Mouse (Mus musculus) limb, embryonic 10.5 days (tissue): Measurements from ENCODE around the gene Prrg2. TPM values are rescaled to one million over a fixed set of nuclear protein-coding genes. Genes with fewer than 3 reads are reported as not detected.
"Not testable (repeated sequence)": the region's sequence is repeated elsewhere in the genome, so short reads cannot be mapped to it uniquely, and the experiment has no call there.

Experiments
- DNase-seq: peaks from one replicate; pipeline ENCODE4 v3.0.0-alpha.2; 2017; ENCODE audit warnings: low spot score
- H3K27ac ChIP-seq: fragments of 300-500 bp; sonication (generic); 2 replicates; pipeline ENCODE4 v1.5.1; 2016; ENCODE audit warnings: mild to moderate bottlenecking
- H3K27me3 ChIP-seq: fragments of 300-500 bp; sonication (generic); 2 replicates; pipeline ENCODE4 v1.6.1; 2016; ENCODE audit warnings: low read depth, mild to moderate bottlenecking; ENCODE audit not compliant: poor library complexity, severe bottlenecking
- H3K36me3 ChIP-seq: fragments of 300-500 bp; sonication (generic); 2 replicates; pipeline ENCODE4 v1.6.1; 2016; ENCODE audit warnings: mild to moderate bottlenecking, moderate library complexity
- H3K4me1 ChIP-seq: fragments of 300-500 bp; sonication (generic); 2 replicates; pipeline ENCODE4 v1.6.1; 2016
- H3K4me3 ChIP-seq: fragments of 300-500 bp; sonication (generic); 2 replicates; pipeline ENCODE4 v1.5.1; 2016; ENCODE audit warnings: mild to moderate bottlenecking, moderate library complexity
- H3K9me3 ChIP-seq: fragments of 300-500 bp; sonication (generic); replicated peaks from 2 replicates; pipeline ENCODE4 v1.6.1; 2016; ENCODE audit warnings: mild to moderate bottlenecking
- WGBS: fragments of 180-500 bp; shearing (Covaris S2); methylation state at CpG from one replicate; pipeline ENCODE4 v1.1.7; 2016; 5-methylcytosine and 5-hydroxymethylcytosine counted together
- polyA plus RNA-seq: library from polyadenylated mRNA; unstranded; fragments of >200 nt; fragmentation: Nextera tagmentation; extraction: Ambion mirVana; gene quantifications from 2 replicates; pipeline ENCODE4 v1.2.1, GENCODE M21; 2016

The Prrg2 gene
- polyA plus RNA-seq, 1 experiment from 2014 or later = 24.8 TPM

GRCm38 (mm10) chr7:45033722-45034359, 28.6 kb downstream of the Prrg2 start:
- H3K27me3 ChIP-seq = no peaks in the 10 kb centered on the region
- H3K4me3 ChIP-seq = no peak overlapping the region
- 97% methylated on average over 19 of the region's 19 CpGs for WGBS
- no peak overlapping the region for H3K27ac ChIP-seq
- no peak for DNase-seq
- H3K36me3 ChIP-seq = peaks cover 100% of the 10 kb centered on the region
- no peaks in the 10 kb centered on the region for H3K9me3 ChIP-seq
- no peaks in the 10 kb centered on the region for H3K4me1 ChIP-seq

GRCm38 (mm10) chr7:45030857-45031256, 31.6 kb downstream of the Prrg2 start:
- Histone ChIP-seq H3K4me3 (no peak overlapping the region), H3K36me3 (peaks cover 96% of the 10 kb centered on the region), H3K4me1 (no peaks in the 10 kb centered on the region), H3K9me3 (no peaks in the 10 kb centered on the region), H3K27ac (no peak overlapping the region), H3K27me3 (no peaks in the 10 kb centered on the region)
- DNase-seq = no peak
- WGBS = 96% methylated on average over 8 of the region's 8 CpGs

- Histone ChIP-seq H3K27ac (no peak overlapping the region), H3K9me3 (no peaks in the 10 kb centered on the region), H3K36me3 (peaks cover 87% of the 10 kb centered on the region), H3K4me1 (no peaks in the 10 kb centered on the region), H3K27me3 (no peaks in the 10 kb centered on the region), H3K4me3 (no peak overlapping the region)
- 97% methylated on average over 6 of the region's 6 CpGs for WGBS
- DNase-seq = no peak
Observed at GRCm38 (mm10) chr7:45029995-45030394, 32.5 kb downstream of the Prrg2 start.

- no peak overlapping the region for H3K4me3 ChIP-seq
Observed at GRCm38 (mm10) chr7:45028351-45028750, 34.1 kb downstream of the Prrg2 start.

GRCm38 (mm10) chr7:45027761-45028160, 34.7 kb downstream of the Prrg2 start:
- WGBS = 90% methylated on average over 9 of the region's 9 CpGs
- H3K27me3 ChIP-seq = no peaks in the 10 kb centered on the region
- H3K4me3 ChIP-seq = no peak overlapping the region
- H3K27ac ChIP-seq = no peak overlapping the region
- H3K4me1 ChIP-seq = no peaks in the 10 kb centered on the region
- H3K9me3 ChIP-seq = no peaks in the 10 kb centered on the region
- no peak for DNase-seq
- H3K36me3 ChIP-seq = peaks cover 67% of the 10 kb centered on the region

More at GRCm38 (mm10) chr7:45028351-45028750, 34.1 kb downstream of the Prrg2 start:
- Histone ChIP-seq H3K9me3 (no peaks in the 10 kb centered on the region), H3K27ac (no peak overlapping the region), H3K27me3 (no peaks in the 10 kb centered on the region), H3K36me3 (peaks cover 73% of the 10 kb centered on the region), H3K4me1 (no peaks in the 10 kb centered on the region)
- 92% methylated on average over 11 of the region's 11 CpGs for WGBS
- DNase-seq = no peak

- DNase-seq = no peak
- WGBS = 75% methylated on average over 2 of the region's 2 CpGs
- Histone ChIP-seq H3K9me3 (no peaks in the 10 kb centered on the region), H3K36me3 (peaks cover 52% of the 10 kb centered on the region), H3K4me3 (no peak overlapping the region), H3K27ac (no peak overlapping the region), H3K27me3 (no peaks in the 10 kb centered on the region), H3K4me1 (0 out of 2 replicates have a peak, but pooled peaks cover under 1% of the 10 kb centered on the region)
Observed at GRCm38 (mm10) chr7:45026256-45026655, 36.2 kb downstream of the Prrg2 start.

- Histone ChIP-seq H3K4me3 (no peak overlapping the region), H3K4me1 (0 out of 2 replicates have a peak, but pooled peaks cover 5% of the 10 kb centered on the region), H3K36me3 (peaks cover 46% of the 10 kb centered on the region), H3K27me3 (no peaks in the 10 kb centered on the region), H3K9me3 (no peaks in the 10 kb centered on the region), H3K27ac (no peak overlapping the region)
- WGBS = 74% methylated on average over 8 of the region's 8 CpGs
- no peak for DNase-seq
Observed at GRCm38 (mm10) chr7:45025601-45026220, 36.8 kb downstream of the Prrg2 start.

GRCm38 (mm10) chr7:45024281-45025248, 37.9 kb downstream of the Prrg2 start:
- no peak for DNase-seq

GRCm38 (mm10) chr7:45023711-45024110, 38.8 kb downstream of the Prrg2 start:
- H3K4me1 ChIP-seq = peaks cover 23% of the 10 kb centered on the region
- not testable (repeated sequence) for H3K27ac ChIP-seq, H3K4me3 ChIP-seq, DNase-seq, H3K27me3 ChIP-seq, H3K9me3 ChIP-seq
- WGBS = 83% methylated on average over 5 of the region's 5 CpGs
- H3K36me3 ChIP-seq = peaks cover 26% of the 10 kb centered on the region

More at GRCm38 (mm10) chr7:45024281-45025248, 37.9 kb downstream of the Prrg2 start:
- no peak overlapping the region for H3K4me3 ChIP-seq
- peaks cover 5% of the 10 kb centered on the region; the same call in 1 of the 2 replicates for H3K27me3 ChIP-seq
- WGBS = 89% methylated on average over 15 of the region's 15 CpGs
- 0 out of 2 replicates have a peak overlapping the region, but pooled peaks have one; percentile 15 for H3K27ac ChIP-seq
- H3K9me3 ChIP-seq = no peaks in the 10 kb centered on the region
- peaks cover 14% of the 10 kb centered on the region for H3K4me1 ChIP-seq
- H3K36me3 ChIP-seq = peaks cover 35% of the 10 kb centered on the region

GRCm38 (mm10) chr7:45020225-45020624, 42.3 kb downstream of the Prrg2 start:
- H3K27ac ChIP-seq = peak overlapping the region; percentile 28; the same call in 1 of the 2 replicates
- H3K4me3 ChIP-seq = peak overlapping the region; percentile 13; the same call in 1 of the 2 replicates
- H3K27me3 ChIP-seq = peaks cover 5% of the 10 kb centered on the region; the same call in 1 of the 2 replicates
- H3K36me3 ChIP-seq = 0 out of 2 replicates have a peak, but pooled peaks cover 2% of the 10 kb centered on the region
- H3K4me1 ChIP-seq = peaks cover 43% of the 10 kb centered on the region
- WGBS = 80% methylated on average over 9 of the region's 9 CpGs
- H3K9me3 ChIP-seq = no peaks in the 10 kb centered on the region
- no peak for DNase-seq

- H3K27me3 ChIP-seq = peaks cover 5% of the 10 kb centered on the region; the same call in 1 of the 2 replicates
- H3K4me1 ChIP-seq = peaks cover 54% of the 10 kb centered on the region
- peak overlapping the region; percentile 99 for H3K4me3 ChIP-seq
- 36% methylated on average over 8 of the region's 8 CpGs for WGBS
- peaks cover under 1% of the 10 kb centered on the region; the same call in 1 of the 2 replicates for H3K36me3 ChIP-seq
- H3K9me3 ChIP-seq = no peaks in the 10 kb centered on the region
- peak overlapping the region; percentile 42 for H3K27ac ChIP-seq
- no peak for DNase-seq
Observed at GRCm38 (mm10) chr7:45019031-45019571, 43.4 kb downstream of the Prrg2 start.
